Mouse (Mus musculus): ENCODE data around the gene Mpdu1. TPM values are rescaled to one million over a fixed set of nuclear protein-coding genes. Genes with fewer than 3 reads are reported as not detected.

Mpdu1 gene
- polyA plus RNA-seq, 1 experiment: 174 TPM

GRCm38 (mm10) chr11:69684128-69684745 is 21.8 kb upstream of the Mpdu1 start:
- Histone ChIP-seq H3K27ac (ENCODE audit: control insufficient read depth, insufficient read depth, low read length) (no peak overlapping the region), H3K4me3 (ENCODE audit: control insufficient read depth, insufficient read depth, low read length) (no peak overlapping the region), H3K27me3 (ENCODE audit: control insufficient read depth, insufficient read depth, low read length) (no peaks in the 10 kb centered on the region), H3K36me3 (ENCODE audit: control insufficient read depth, insufficient read depth, low read length) (no peaks in the 10 kb centered on the region), H3K4me1 (replicated peaks; ENCODE audit: control insufficient read depth, insufficient read depth, low read length) (peaks cover 6% of the 10 kb centered on the region)
- TF ChIP-seq POLR2A (IDR thresholded peaks at IDR 0.05; ENCODE audit: control insufficient read depth, extremely low read depth, insufficient read depth, low read length, poor library complexity) (no peak), CTCF (IDR thresholded peaks at IDR 0.05; ENCODE audit: borderline replicate concordance, control insufficient read depth, extremely low read depth, insufficient read depth, low read length, poor library complexity) (no peak)
- no peak for DNase-seq
- WGBS: 94% methylated on average over 12 of the region's 12 CpGs

GRCm38 (mm10) chr11:69683576-69683975 is 21.1 kb upstream of the Mpdu1 start:
- DNase-seq: no peak
- Histone ChIP-seq H3K4me3 (ENCODE audit: control insufficient read depth, insufficient read depth, low read length) (no peak overlapping the region), H3K36me3 (ENCODE audit: control insufficient read depth, insufficient read depth, low read length) (peaks cover under 1% of the 10 kb centered on the region; the same call in 1 of the 2 replicates), H3K27me3 (ENCODE audit: control insufficient read depth, insufficient read depth, low read length) (no peaks in the 10 kb centered on the region), H3K4me1 (replicated peaks; ENCODE audit: control insufficient read depth, insufficient read depth, low read length) (peaks cover 6% of the 10 kb centered on the region), H3K27ac (ENCODE audit: control insufficient read depth, insufficient read depth, low read length) (no peak overlapping the region)
- TF ChIP-seq CTCF (IDR thresholded peaks at IDR 0.05; ENCODE audit: borderline replicate concordance, control insufficient read depth, extremely low read depth, insufficient read depth, low read length, poor library complexity) (no peak), POLR2A (IDR thresholded peaks at IDR 0.05; ENCODE audit: control insufficient read depth, extremely low read depth, insufficient read depth, low read length, poor library complexity) (no peak)
- 93% methylated on average over 7 of the region's 7 CpGs for WGBS

- Histone ChIP-seq H3K4me1 (replicated peaks; ENCODE audit: control insufficient read depth, insufficient read depth, low read length) (peaks cover 6% of the 10 kb centered on the region), H3K27ac (ENCODE audit: control insufficient read depth, insufficient read depth, low read length) (no peak overlapping the region), H3K36me3 (ENCODE audit: control insufficient read depth, insufficient read depth, low read length) (peaks cover 7% of the 10 kb centered on the region), H3K4me3 (ENCODE audit: control insufficient read depth, insufficient read depth, low read length) (no peak overlapping the region), H3K27me3 (ENCODE audit: control insufficient read depth, insufficient read depth, low read length) (no peaks in the 10 kb centered on the region)
- WGBS: 34% methylated on average over 12 of the region's 12 CpGs
- peak; percentile 88 for DNase-seq
- peak; percentile 29; the same call in 1 of the 2 replicates for TF ChIP-seq CTCF (IDR thresholded peaks at IDR 0.05; ENCODE audit: borderline replicate concordance, control insufficient read depth, extremely low read depth, insufficient read depth, low read length, poor library complexity)
- no peak for TF ChIP-seq POLR2A (IDR thresholded peaks at IDR 0.05; ENCODE audit: control insufficient read depth, extremely low read depth, insufficient read depth, low read length, poor library complexity)
These were observed 20.5 kb upstream of the Mpdu1 start for GRCm38 (mm10) chr11:69682840-69683533.

GRCm38 (mm10) chr11:69682209-69682839 is 19.9 kb upstream of the Mpdu1 start:
- TF ChIP-seq POLR2A (IDR thresholded peaks at IDR 0.05; ENCODE audit: control insufficient read depth, extremely low read depth, insufficient read depth, low read length, poor library complexity) (no peak), CTCF (IDR thresholded peaks at IDR 0.05; ENCODE audit: borderline replicate concordance, control insufficient read depth, extremely low read depth, insufficient read depth, low read length, poor library complexity) (no peak)
- H3K4me3 ChIP-seq (ENCODE audit: control insufficient read depth, insufficient read depth, low read length): peak overlapping the region; percentile 58
- WGBS: 21% methylated on average over 24 of the region's 24 CpGs
- no peak for DNase-seq
- H3K36me3 ChIP-seq (ENCODE audit: control insufficient read depth, insufficient read depth, low read length): peaks cover 12% of the 10 kb centered on the region
- H3K27me3 ChIP-seq (ENCODE audit: control insufficient read depth, insufficient read depth, low read length): no peaks in the 10 kb centered on the region
- H3K4me1 ChIP-seq (replicated peaks; ENCODE audit: control insufficient read depth, insufficient read depth, low read length): peaks cover 6% of the 10 kb centered on the region
- peak overlapping the region; percentile 39 for H3K27ac ChIP-seq (ENCODE audit: control insufficient read depth, insufficient read depth, low read length)

GRCm38 (mm10) chr11:69681314-69682208 is 19.1 kb upstream of the Mpdu1 start, which contains the start of gene Senp3:
Senp3 (minus strand) TSS chr11:69682084.
- peak within 1 kb of the TSS; percentile 39 for H3K27ac ChIP-seq (ENCODE audit: control insufficient read depth, insufficient read depth, low read length)
- peaks cover 7% of the 10 kb centered on the region for H3K4me1 ChIP-seq (replicated peaks; ENCODE audit: control insufficient read depth, insufficient read depth, low read length)
- no peaks in the 10 kb centered on the region for H3K27me3 ChIP-seq (ENCODE audit: control insufficient read depth, insufficient read depth, low read length)
- 0 out of 2 replicates have a peak, but pooled peaks have one; percentile 22 for TF ChIP-seq CTCF (IDR thresholded peaks at IDR 0.05; ENCODE audit: borderline replicate concordance, control insufficient read depth, extremely low read depth, insufficient read depth, low read length, poor library complexity)
- peak; percentile 53; the same call in 1 of the 2 replicates for TF ChIP-seq POLR2A (IDR thresholded peaks at IDR 0.05; ENCODE audit: control insufficient read depth, extremely low read depth, insufficient read depth, low read length, poor library complexity)
- peaks cover 12% of the 10 kb centered on the region for H3K36me3 ChIP-seq (ENCODE audit: control insufficient read depth, insufficient read depth, low read length)
- peak; percentile 97 for DNase-seq
- WGBS: under 1% methylated on average over 80 of the region's 80 CpGs
- H3K4me3 ChIP-seq (ENCODE audit: control insufficient read depth, insufficient read depth, low read length): peak within 1 kb of the TSS; percentile 58
